Mouse (Mus musculus): Measurements from ENCODE around the gene Nrxn3.

The Nrxn3 gene

DNA sequence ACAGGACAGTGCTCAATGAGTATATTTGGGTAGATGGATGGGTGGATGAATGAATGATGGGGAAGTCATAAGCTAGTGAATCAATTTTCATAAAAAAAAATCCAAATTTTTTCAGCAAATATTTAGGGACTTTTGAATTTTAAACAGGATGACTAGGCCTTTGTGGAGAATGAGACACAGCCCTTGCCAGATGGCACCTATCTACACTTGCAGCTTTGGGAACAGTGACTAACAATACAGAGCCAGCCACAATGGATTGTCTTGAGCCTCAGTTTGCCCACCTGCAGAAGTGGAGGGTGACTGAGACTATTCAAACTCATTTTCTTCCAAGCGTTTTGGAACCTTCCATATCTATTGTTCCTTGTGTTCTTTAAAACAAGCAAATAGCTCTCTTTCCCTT is 55.4 kb downstream of the Nrxn3 start:
- Histone ChIP-seq H3K36me3 (ENCODE audit: control insufficient read depth, insufficient read depth, low read length, poor library complexity, severe bottlenecking) (no peaks in the 10 kb centered on the region), H3K27me3 (ENCODE audit: control insufficient read depth, insufficient read depth, low read length, poor library complexity, severe bottlenecking) (no peaks in the 10 kb centered on the region)
- DNase-seq (ENCODE audit: low read depth, low spot score), result no peak

DNA sequence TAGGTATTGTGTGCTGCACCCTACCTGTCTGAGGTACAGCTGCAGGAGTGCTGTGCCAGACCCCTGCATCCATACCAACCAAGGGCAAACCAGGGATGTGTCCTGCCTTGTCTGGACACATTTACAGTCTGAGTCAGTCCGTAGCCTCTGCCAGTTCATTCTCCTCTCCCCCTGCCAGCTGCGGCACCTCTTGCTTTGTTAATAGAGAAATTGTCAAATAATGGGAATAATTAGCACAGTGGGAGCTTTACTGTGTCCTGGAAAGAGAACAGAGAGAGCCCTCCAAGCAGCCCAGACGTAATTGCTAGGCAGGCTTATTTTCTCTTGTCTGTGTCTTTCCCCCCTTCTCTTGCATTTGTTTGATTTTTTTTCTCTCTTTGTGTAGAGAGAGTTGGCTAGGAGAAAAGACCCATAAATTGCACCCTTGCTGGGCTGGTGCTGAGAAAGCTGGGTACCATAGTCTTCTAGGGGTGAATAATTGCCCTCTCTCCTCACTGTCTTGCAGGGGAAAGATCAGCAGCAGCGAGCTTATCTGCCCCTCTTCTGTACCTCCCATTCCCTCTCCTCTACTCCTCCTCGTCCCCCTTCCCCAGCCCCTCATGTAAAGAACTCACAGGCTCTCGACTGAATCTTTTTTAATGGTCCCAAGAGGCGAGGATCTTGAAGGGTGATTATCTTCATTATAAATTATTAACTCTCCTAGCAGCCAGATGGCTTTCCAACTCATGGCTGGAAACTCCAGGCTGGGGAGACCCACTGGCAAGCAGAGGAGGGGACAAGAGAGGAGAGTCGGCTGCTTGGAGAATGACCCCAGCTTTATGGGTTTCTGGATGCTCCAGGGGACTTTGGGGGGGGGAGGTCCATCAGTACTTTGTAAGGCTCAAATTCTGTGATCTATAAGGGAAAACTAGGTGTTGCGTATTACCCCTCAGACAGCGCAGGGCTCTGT is 61.8 kb downstream of the Nrxn3 start:
- DNase-seq (ENCODE audit: low read depth, low spot score), result no peak
- Histone ChIP-seq H3K27me3 (ENCODE audit: control insufficient read depth, insufficient read depth, low read length, poor library complexity, severe bottlenecking) (no peaks in the 10 kb centered on the region), H3K36me3 (ENCODE audit: control insufficient read depth, insufficient read depth, low read length, poor library complexity, severe bottlenecking) (no peaks in the 10 kb centered on the region)

DNA sequence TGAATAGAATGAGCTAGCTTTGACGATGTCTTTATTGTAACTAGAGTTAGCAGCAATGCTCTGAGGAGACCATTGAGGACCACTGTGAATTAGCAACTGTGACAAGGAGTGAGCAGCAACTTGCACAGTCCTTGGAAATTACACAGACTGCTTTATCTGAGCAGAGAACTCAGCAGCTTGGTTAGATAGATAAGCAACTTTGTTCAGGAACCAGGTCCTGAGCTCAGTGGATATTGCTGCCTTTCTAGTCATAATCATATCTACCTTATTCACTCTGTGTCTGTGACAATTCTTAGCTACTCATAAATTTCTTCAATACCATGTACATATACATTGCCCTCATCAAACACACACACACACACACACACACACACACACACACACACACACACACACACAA is 70.6 kb downstream of the Nrxn3 start:
- DNase-seq (ENCODE audit: low read depth, low spot score), result no peak
- no peaks in the 10 kb centered on the region for H3K36me3 ChIP-seq (ENCODE audit: control insufficient read depth, insufficient read depth, low read length, poor library complexity, severe bottlenecking)
- no peaks in the 10 kb centered on the region for H3K27me3 ChIP-seq (ENCODE audit: control insufficient read depth, insufficient read depth, low read length, poor library complexity, severe bottlenecking)

DNA sequence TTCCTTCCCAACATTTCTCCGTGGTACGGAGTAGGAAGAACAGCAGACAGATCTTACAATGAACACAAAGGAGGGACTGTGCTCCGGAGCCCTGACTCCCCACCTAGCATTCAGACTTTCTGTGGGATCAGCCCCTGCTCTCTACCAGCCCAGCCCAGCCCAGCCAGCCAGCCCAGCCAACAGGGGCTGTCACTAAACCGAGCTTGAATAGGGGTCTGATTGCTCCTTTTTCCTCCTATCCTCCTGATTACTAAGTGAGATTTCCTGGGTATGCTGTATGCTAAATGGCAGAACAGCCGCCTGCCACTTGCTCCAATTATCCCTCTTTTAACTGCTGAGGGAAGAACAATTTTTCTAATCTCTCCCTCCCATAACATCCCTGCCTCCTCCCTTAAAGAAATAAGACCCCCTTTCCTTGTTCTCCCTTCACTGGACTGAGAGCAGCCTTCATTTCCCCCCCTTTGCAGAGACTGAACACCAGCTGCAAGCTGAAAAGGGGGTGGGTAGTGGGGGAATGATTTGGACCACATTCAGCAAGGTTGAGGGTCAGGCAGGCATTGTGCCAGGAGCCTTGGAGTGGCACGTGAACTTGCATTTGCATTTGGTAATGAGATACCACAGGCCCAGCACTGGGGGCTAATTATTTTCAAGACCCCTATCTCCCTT is 78.4 kb downstream of the Nrxn3 start:
- Histone ChIP-seq H3K27me3 (ENCODE audit: control insufficient read depth, insufficient read depth, low read length, poor library complexity, severe bottlenecking) (no peaks in the 10 kb centered on the region), H3K36me3 (ENCODE audit: control insufficient read depth, insufficient read depth, low read length, poor library complexity, severe bottlenecking) (no peaks in the 10 kb centered on the region)
- no peak for DNase-seq (ENCODE audit: low read depth, low spot score)

DNA sequence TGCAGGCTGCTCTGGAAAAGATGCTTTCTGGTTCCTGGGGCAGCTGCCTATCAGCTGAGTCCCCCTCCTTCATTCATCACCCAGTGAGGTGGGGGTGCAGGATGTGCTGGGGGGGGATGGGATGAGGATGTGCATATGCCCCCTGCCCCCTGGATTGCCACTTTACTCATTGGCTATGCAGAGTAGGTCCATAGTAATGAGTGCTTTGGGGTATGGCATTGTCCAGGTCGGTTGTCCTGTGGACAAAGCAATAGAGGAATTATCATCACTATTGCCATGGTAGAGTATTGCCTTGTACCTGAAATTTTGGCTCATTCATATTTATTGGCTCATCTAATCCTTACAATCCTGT is 79.0 kb downstream of the Nrxn3 start:
- no peaks in the 10 kb centered on the region for H3K36me3 ChIP-seq (ENCODE audit: control insufficient read depth, insufficient read depth, low read length, poor library complexity, severe bottlenecking)
- no peak for DNase-seq (ENCODE audit: low read depth, low spot score)
- no peaks in the 10 kb centered on the region for H3K27me3 ChIP-seq (ENCODE audit: control insufficient read depth, insufficient read depth, low read length, poor library complexity, severe bottlenecking)

DNA sequence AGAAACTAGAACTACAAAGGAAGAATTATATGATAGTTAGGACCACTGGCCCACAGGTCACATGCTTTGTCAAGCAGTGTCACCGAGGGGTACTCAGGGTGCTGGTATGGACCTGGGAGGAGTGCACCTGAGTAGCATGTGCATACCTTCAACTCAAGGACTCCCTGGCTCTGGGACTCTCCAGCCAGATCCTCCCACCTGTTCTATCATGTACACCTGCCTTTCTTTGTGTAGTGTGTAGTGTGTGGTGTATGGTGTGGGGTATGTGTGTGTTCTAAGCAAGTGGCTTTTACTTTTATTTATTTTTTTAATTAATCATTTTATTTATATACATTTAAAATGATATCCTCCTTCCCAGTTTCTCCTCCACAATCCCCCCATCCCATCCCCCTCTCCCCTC is 86.3 kb downstream of the Nrxn3 start:
- no peaks in the 10 kb centered on the region for H3K36me3 ChIP-seq (ENCODE audit: control insufficient read depth, insufficient read depth, low read length, poor library complexity, severe bottlenecking)
- DNase-seq (ENCODE audit: low read depth, low spot score), result no peak
- no peaks in the 10 kb centered on the region for H3K27me3 ChIP-seq (ENCODE audit: control insufficient read depth, insufficient read depth, low read length, poor library complexity, severe bottlenecking)

DNA sequence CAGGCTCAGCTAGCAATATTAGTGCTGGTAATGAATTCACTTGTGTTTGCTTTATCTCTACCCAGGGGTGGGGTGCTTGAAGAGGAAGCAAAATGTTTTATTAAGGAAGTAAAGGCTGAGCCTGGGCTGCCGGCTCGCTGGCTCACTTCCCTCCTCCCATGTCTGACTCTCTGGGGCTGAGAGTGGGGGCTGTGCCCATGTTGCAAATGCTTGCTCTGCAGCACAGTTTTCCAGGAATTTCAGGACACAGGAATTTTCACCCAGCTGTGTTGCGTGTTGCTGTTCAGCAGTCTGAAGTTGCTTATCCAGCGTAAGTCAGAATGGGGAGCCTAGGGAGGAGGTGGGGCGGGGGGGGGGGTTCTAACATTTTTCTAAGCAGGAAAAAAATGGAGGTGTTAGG is 89.5 kb downstream of the Nrxn3 start:
- Histone ChIP-seq H3K27me3 (ENCODE audit: control insufficient read depth, insufficient read depth, low read length, poor library complexity, severe bottlenecking) (no peaks in the 10 kb centered on the region), H3K36me3 (ENCODE audit: control insufficient read depth, insufficient read depth, low read length, poor library complexity, severe bottlenecking) (no peaks in the 10 kb centered on the region)
- DNase-seq (ENCODE audit: low read depth, low spot score), result no peak

DNA sequence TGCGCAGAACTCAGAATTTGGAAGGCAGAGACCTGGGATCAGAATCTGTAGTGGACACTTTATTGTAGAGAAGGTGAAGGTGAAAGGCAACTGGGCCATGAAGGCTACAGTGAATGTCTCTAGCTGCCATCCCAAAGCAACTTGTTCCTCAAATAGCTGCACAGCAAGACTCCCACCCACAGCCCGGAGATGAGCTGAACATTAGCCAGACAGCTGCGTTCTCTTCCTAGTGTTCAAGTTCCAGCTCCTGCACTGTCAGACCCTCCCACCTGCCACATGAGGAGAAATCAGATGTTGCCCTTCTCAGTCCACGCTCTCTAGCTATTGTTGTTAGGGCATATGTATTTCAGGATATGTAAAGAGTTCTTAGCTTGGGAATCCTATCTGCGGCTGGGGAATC is 94.2 kb downstream of the Nrxn3 start:
- no peaks in the 10 kb centered on the region for H3K27me3 ChIP-seq (ENCODE audit: control insufficient read depth, insufficient read depth, low read length, poor library complexity, severe bottlenecking)
- no peaks in the 10 kb centered on the region for H3K36me3 ChIP-seq (ENCODE audit: control insufficient read depth, insufficient read depth, low read length, poor library complexity, severe bottlenecking)
- DNase-seq (ENCODE audit: low read depth, low spot score), result no peak

DNA sequence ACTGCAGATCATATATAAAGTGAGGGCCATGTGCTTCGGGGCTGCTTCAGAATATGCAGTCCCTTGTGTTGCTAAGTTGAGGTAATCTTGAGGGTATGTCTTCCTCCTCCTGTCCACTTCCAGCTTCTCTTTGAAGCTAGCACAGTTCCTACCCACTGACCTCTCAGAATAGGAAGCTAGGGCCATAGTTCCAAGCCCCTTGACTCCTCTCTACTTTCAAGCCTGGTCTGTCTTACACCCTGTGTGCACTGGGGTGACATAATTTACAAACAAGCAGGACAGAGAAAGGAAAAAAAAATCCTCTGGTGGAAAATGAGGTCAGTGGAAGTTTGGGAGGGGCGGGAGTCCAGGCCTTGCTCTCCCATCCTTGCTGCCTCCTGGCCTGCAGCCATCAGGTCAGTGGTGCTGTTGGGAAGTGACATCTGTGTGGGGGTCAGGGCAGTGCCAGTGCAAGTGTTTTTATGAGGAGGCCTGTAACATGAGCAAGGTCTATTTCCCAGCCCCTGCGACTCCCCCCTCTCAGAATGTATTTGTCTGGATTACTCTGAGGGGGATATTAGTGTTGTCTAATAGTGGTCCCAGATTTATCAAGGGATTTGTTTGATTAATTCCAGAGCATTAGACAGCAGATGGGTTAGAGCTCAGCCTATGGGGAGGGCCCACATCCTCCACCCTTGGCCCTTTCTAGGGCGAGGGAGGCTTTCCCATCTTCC is 96.1 kb downstream of the Nrxn3 start:
- DNase-seq (ENCODE audit: low read depth, low spot score), result no peak
- Histone ChIP-seq H3K36me3 (ENCODE audit: control insufficient read depth, insufficient read depth, low read length, poor library complexity, severe bottlenecking) (no peaks in the 10 kb centered on the region), H3K27me3 (ENCODE audit: control insufficient read depth, insufficient read depth, low read length, poor library complexity, severe bottlenecking) (no peaks in the 10 kb centered on the region)

DNA sequence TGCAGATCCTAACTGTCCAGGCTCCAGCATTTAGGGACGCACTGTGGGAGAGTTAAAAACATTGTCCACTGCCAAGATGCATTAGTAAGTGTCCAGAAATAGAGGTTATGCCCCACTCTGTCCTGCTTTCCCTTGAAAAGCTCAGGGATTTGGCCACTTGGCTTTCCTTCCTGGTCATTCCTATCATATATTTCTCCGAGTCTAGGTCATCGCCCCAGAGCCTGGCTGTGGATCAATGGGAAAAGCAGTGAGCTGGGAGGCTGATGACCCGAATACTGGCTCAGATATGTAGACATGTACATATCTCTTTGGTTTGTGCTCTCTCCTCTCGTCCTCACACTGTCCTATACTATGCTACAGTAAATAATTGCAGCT is 96.6 kb downstream of the Nrxn3 start:
- H3K27me3 ChIP-seq (ENCODE audit: control insufficient read depth, insufficient read depth, low read length, poor library complexity, severe bottlenecking), result no peaks in the 10 kb centered on the region
- no peak for DNase-seq (ENCODE audit: low read depth, low spot score)
- no peaks in the 10 kb centered on the region for H3K36me3 ChIP-seq (ENCODE audit: control insufficient read depth, insufficient read depth, low read length, poor library complexity, severe bottlenecking)

DNA sequence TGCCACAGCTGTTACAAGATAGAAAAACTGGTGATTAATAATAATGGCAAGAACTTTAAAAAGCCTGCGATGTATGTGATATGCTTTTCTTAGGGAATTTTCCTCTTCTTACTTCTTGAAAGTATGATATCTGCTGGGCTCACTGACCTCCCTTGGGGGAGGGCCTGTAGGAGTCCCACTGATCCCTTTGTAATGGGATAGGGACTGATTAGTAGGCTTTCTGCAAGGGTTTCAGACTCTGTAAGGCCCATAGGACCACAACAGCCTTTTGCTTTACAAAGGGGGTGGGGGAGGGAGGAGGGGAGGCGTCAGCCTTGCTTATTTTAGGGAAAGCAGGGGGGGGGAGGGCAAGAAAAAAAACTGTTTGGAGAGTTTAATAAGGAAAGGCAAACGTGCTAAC is 97.5 kb downstream of the Nrxn3 start:
- DNase-seq (ENCODE audit: low read depth, low spot score), result no peak
- Histone ChIP-seq H3K27me3 (ENCODE audit: control insufficient read depth, insufficient read depth, low read length, poor library complexity, severe bottlenecking) (no peaks in the 10 kb centered on the region), H3K36me3 (ENCODE audit: control insufficient read depth, insufficient read depth, low read length, poor library complexity, severe bottlenecking) (no peaks in the 10 kb centered on the region)

DNA sequence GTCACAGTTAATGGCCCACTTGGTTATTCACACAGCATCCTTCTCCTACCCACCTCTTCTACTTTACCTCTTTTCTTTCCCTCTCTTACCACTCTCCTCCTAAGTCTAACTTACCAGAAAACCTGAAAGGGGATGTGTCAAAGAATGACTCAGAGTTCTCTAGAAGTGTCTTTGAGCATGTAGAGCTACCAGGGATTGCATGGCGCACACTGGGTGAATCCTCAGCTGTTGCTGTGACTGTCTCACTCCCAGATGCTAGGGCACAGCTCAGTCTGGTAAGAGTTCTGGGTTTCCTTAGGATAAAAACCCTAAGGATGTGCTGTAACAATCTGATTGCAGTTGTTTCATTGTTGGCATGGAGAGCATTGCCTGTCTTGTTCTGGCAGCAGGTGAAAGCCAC is 108.2 kb downstream of the Nrxn3 start:
- no peaks in the 10 kb centered on the region for H3K27me3 ChIP-seq (ENCODE audit: control insufficient read depth, insufficient read depth, low read length, poor library complexity, severe bottlenecking)
- no peaks in the 10 kb centered on the region for H3K36me3 ChIP-seq (ENCODE audit: control insufficient read depth, insufficient read depth, low read length, poor library complexity, severe bottlenecking)
- no peak for DNase-seq (ENCODE audit: low read depth, low spot score)

DNA sequence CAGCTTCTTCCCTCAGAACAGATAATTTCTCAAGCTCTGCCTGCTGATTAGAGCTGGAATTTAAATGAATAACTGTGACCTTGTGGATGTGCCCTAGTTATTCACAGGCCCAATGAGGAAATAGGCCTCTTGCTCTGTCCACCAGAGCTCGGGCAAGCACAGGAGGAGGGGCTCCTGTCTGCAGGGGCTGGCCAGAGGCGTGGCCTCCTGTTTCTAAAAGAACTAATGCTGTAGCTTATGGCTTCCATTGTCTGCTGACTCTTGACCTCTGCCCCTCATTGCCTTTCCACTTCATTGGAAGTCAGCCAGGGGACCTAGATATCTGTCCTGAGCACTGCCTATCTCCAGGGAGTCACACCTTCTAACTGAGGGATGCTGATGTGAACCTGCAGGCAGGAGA is 113.1 kb downstream of the Nrxn3 start:
- DNase-seq (ENCODE audit: low read depth, low spot score), result no peak
- H3K27me3 ChIP-seq (ENCODE audit: control insufficient read depth, insufficient read depth, low read length, poor library complexity, severe bottlenecking), result no peaks in the 10 kb centered on the region
- no peaks in the 10 kb centered on the region for H3K36me3 ChIP-seq (ENCODE audit: control insufficient read depth, insufficient read depth, low read length, poor library complexity, severe bottlenecking)

DNA sequence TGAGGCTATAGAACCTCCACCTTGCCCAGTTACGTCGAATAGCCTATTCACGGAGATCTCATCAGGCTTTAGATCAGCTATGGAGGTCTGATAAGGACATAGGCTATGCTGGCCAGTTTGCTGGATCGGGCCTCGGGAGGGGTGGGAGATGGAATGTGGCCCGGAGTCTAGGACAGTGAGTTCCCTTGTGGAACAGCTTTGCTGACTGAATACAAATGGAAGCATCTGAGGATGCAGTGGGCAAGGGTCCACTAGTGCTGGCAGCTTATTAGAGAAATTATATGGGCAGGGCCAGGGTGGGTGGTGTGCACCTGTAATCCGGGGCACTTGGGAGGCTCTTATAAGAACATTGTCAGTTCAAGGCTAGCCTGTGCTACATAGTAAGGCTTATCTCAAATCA is 117.0 kb downstream of the Nrxn3 start:
- no peak for DNase-seq (ENCODE audit: low read depth, low spot score)
- no peaks in the 10 kb centered on the region for H3K36me3 ChIP-seq (ENCODE audit: control insufficient read depth, insufficient read depth, low read length, poor library complexity, severe bottlenecking)
- H3K27me3 ChIP-seq (ENCODE audit: control insufficient read depth, insufficient read depth, low read length, poor library complexity, severe bottlenecking), result no peaks in the 10 kb centered on the region

DNA sequence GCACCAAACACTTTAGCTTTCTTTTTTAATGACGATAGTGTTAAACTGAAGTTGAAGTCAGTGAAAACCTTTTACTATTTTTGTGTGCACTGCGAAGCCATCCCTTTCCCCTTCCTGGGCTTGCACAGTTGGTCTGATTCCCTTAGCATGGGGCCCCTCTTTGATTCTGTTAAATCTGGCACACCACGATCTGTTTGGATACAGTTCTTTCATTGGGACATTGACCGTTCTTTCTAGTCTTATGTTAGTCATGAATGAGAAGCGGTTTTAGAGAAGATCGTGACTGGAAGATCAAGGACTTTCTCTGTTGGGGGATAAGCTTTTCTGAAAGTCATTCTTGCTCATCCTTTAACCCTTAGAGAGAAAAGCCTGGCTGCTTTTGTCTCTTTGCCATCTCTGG is 118.7 kb downstream of the Nrxn3 start:
- no peaks in the 10 kb centered on the region for H3K36me3 ChIP-seq (ENCODE audit: control insufficient read depth, insufficient read depth, low read length, poor library complexity, severe bottlenecking)
- no peaks in the 10 kb centered on the region for H3K27me3 ChIP-seq (ENCODE audit: control insufficient read depth, insufficient read depth, low read length, poor library complexity, severe bottlenecking)
- no peak for DNase-seq (ENCODE audit: low read depth, low spot score)
